Mouse (Mus musculus) frontal cortex, adult 2 months (tissue): ENCODE results near the gene Hrh3. TPM values are rescaled to one million over a fixed set of nuclear protein-coding genes. Genes with fewer than 3 reads are reported as not detected.
A peak's percentile ranks its signal among the peaks of the same experiment; 100 is the strongest.

Experiments
- DNase-seq, 2 experiments: peaks; one replicate each; pipeline ENCODE4 v3.0.0; 2022; ENCODE audit warnings: low spot score in 1 of 2; ENCODE audit errors: extremely low spot score in 1 of 2
- polyA plus RNA-seq: library from polyadenylated mRNA; depleted of rRNA; stranded (reverse); fragments of >200 nt; gene quantifications from 2 replicates; pipeline ENCODE4 v1.2.3, GENCODE M21; 2012; rRNA removed

The Hrh3 gene
- polyA plus RNA-seq, result 95.6 and 98.2 TPM in 2 replicates

GRCm38 (mm10) chr2:180103978-180104658 is at the start of gene Hrh3:
TSS of gene Hrh3 (minus strand) at chr2:180104488.
- DNase-seq, result peak in 1 of 2 experiments; percentile 73

GRCm38 (mm10) chr2:180148551-180148950 is 44.3 kb upstream of the Hrh3 start:
- DNase-seq, result no peak

GRCm38 (mm10) chr2:180147379-180147778 is 43.1 kb upstream of the Hrh3 start:
- DNase-seq, result peak in 1 of 2 experiments; percentile 51

GRCm38 (mm10) chr2:180146091-180146490 is 41.8 kb upstream of the Hrh3 start:
- DNase-seq, result no peak

- no peak for DNase-seq
Measured at GRCm38 (mm10) chr2:180135414-180135813, 31.1 kb upstream of the Hrh3 start.

GRCm38 (mm10) chr2:180133911-180134310 is 29.6 kb upstream of the Hrh3 start:
- no peak for DNase-seq

GRCm38 (mm10) chr2:180133231-180133630 is 28.9 kb upstream of the Hrh3 start:
- no peak for DNase-seq

GRCm38 (mm10) chr2:180127675-180128074 is 23.4 kb upstream of the Hrh3 start:
- no peak for DNase-seq

- no peak for DNase-seq
Measured at GRCm38 (mm10) chr2:180126195-180126594, 21.9 kb upstream of the Hrh3 start.

GRCm38 (mm10) chr2:180124192-180124591 is 19.9 kb upstream of the Hrh3 start:
- no peak for DNase-seq

- no peak for DNase-seq
Measured at GRCm38 (mm10) chr2:180120292-180120761, 16.0 kb upstream of the Hrh3 start.

- DNase-seq, result no peak
Measured at GRCm38 (mm10) chr2:180119439-180120291, 15.4 kb upstream of the Hrh3 start.

GRCm38 (mm10) chr2:180118661-180119438 is 14.6 kb upstream of the Hrh3 start, which contains the start of gene Osbpl2:
TSS of gene Osbpl2 (plus strand) at chr2:180119306.
- peak; percentile 99 to 100 for DNase-seq

- peak in 1 of 2 experiments; percentile 75 for DNase-seq
Measured at GRCm38 (mm10) chr2:180117485-180118194, 13.4 kb upstream of the Hrh3 start.

GRCm38 (mm10) chr2:180116741-180117484 is 12.6 kb upstream of the Hrh3 start:
- no peak for DNase-seq

GRCm38 (mm10) chr2:180116081-180116493 is 11.8 kb upstream of the Hrh3 start:
- peak in 1 of 2 experiments; percentile 73 for DNase-seq

- peak in 1 of 2 experiments; percentile 73 for DNase-seq
Measured at GRCm38 (mm10) chr2:180115279-180115678, 11.0 kb upstream of the Hrh3 start.

- peak; percentile 62 to 84 for DNase-seq
Measured at GRCm38 (mm10) chr2:180113909-180114890, 9.9 kb upstream of the Hrh3 start.
